Mouse (Mus musculus) telencephalon, adult 2 months (tissue): ENCODE data around the gene Mcf2l.

Experiments
- DNase-seq: peaks from one replicate; pipeline ENCODE4 v3.0.0-alpha.2; 2011; ENCODE audit warnings: low read depth, low spot score

Mcf2l gene

GRCm38 (mm10) chr8:12912011-12912410 lies 38.4 kb downstream of the Mcf2l start:
- DNase-seq, result no peak

- no peak for DNase-seq
Observed at GRCm38 (mm10) chr8:12915187-12916006, 41.8 kb downstream of the Mcf2l start.

- no peak for DNase-seq
Observed at GRCm38 (mm10) chr8:12916156-12916900, 42.7 kb downstream of the Mcf2l start.

GRCm38 (mm10) chr8:12917029-12917428 lies 43.4 kb downstream of the Mcf2l start:
- DNase-seq, result no peak

GRCm38 (mm10) chr8:12917831-12918230 lies 44.2 kb downstream of the Mcf2l start:
- no peak for DNase-seq

GRCm38 (mm10) chr8:12920599-12920998 lies 47.0 kb downstream of the Mcf2l start:
- DNase-seq, result no peak

GRCm38 (mm10) chr8:12925051-12925450 lies 51.4 kb downstream of the Mcf2l start:
- DNase-seq, result no peak

GRCm38 (mm10) chr8:12925941-12926381 lies 52.4 kb downstream of the Mcf2l start:
- no peak for DNase-seq

- DNase-seq, result no peak
Observed at GRCm38 (mm10) chr8:12927204-12927983, 53.8 kb downstream of the Mcf2l start.

GRCm38 (mm10) chr8:12928033-12928432 lies 54.4 kb downstream of the Mcf2l start:
- DNase-seq, result no peak

GRCm38 (mm10) chr8:12928931-12929330 lies 55.3 kb downstream of the Mcf2l start:
- no peak for DNase-seq

GRCm38 (mm10) chr8:12930290-12930689 lies 56.7 kb downstream of the Mcf2l start:
- DNase-seq, result no peak

- DNase-seq, result no peak
Observed at GRCm38 (mm10) chr8:12931426-12931825, 57.8 kb downstream of the Mcf2l start.

- no peak for DNase-seq
Observed at GRCm38 (mm10) chr8:12932520-12932919, 58.9 kb downstream of the Mcf2l start.

GRCm38 (mm10) chr8:12933765-12934164 lies 60.2 kb downstream of the Mcf2l start:
- DNase-seq, result no peak

- DNase-seq, result no peak
Observed at GRCm38 (mm10) chr8:12934453-12935043, 60.9 kb downstream of the Mcf2l start.

- DNase-seq, result no peak
Observed at GRCm38 (mm10) chr8:12940549-12940948, 66.9 kb downstream of the Mcf2l start.

- no peak for DNase-seq
Observed at GRCm38 (mm10) chr8:12941161-12941926, 67.7 kb downstream of the Mcf2l start.

GRCm38 (mm10) chr8:12947604-12948573 lies 74.3 kb downstream of the Mcf2l start:
- DNase-seq, result no peak

- DNase-seq, result no peak
Observed at GRCm38 (mm10) chr8:12948574-12948961, 75.0 kb downstream of the Mcf2l start.
